Mouse (Mus musculus) central nervous system, embryonic 14 days (tissue): ENCODE results near the gene Haus4. TPM values are rescaled to one million over a fixed set of nuclear protein-coding genes. Genes with fewer than 3 reads are reported as not detected.

Experiments used
- polyA plus RNA-seq: library from polyadenylated mRNA; depleted of rRNA; stranded (reverse); fragments of >200 nt; gene quantifications from 2 replicates; pipeline ENCODE4 v1.2.3, GENCODE M21; 2012; rRNA removed

Haus4 gene
- polyA plus RNA-seq: 19.3 and 21.2 TPM in 2 replicates

DNA sequence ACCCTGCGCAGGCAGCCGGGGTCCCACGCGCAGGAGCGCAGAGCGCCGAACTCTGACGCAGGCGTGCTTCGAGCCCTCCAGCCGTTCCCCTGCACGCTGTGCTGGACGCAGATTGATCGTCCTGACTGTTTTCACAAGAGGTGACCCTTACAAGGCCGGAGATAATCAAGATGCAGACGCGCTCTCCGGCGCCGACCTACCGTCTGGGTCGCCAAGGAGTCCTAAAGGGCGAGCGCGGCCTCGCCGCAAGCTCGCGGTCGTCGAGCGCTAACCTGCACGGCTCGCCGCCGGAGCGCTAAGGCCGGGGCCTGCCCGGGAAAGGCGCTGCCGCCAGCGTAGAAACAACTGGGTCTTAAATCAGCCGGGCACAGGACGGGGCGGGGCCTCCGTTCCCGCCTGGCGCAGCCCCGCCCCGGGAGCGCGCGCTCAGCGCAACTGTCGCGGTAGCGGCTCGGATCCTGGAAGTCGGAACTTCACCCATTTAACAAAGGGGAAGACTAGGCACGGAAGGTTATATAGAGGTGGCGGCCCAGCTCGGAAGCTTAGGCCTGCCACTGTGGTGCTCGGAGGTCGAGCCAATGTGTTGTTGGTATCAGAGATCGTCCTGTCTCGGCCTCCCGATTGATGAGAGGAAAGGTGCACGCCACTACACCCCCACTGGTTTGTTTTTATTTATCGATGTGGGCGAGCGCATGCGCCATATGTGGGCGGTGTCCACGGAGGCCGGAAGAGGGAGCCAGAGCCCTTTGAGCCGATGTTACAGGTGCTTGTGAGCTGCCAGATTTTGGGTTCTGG, at the start of gene Haus4:
TSS of gene Haus4 (minus strand) at position 642 of the 795 bp plus-strand sequence.

GRCm38 (mm10) chr14:54577089-54577982, 22.9 kb upstream of the Haus4 start, which contains the start of gene Ajuba:
TSS of gene Ajuba (minus strand) at chr14:54577558.

Other genes starting within 250 kb of the Haus4 start
- gene Oxa1l, start 193.8 kb downstream of the Haus4 start, polyA plus RNA-seq: 81.8 and 85.0 TPM in 2 replicates
- 5.7 and 7.1 TPM in 2 replicates for gene Slc7a7, start 136.8 kb downstream of the Haus4 start, polyA plus RNA-seq
- 255 and 291 TPM in 2 replicates for gene Mrpl52, start 127.7 kb downstream of the Haus4 start, polyA plus RNA-seq
- 90.9 and 146 TPM in 2 replicates for gene Mmp14, start 123.0 kb downstream of the Haus4 start, polyA plus RNA-seq
- 31.8 and 38.1 TPM in 2 replicates for gene Lrp10, start 90.5 kb downstream of the Haus4 start, polyA plus RNA-seq
- gene Rem2, start 78.5 kb downstream of the Haus4 start, polyA plus RNA-seq: 20.9 and 22.1 TPM in 2 replicates
- 86.0 and 93.6 TPM in 2 replicates for gene Prmt5, start 37.1 kb downstream of the Haus4 start, polyA plus RNA-seq
- gene Ajuba, start 22.9 kb upstream of the Haus4 start, polyA plus RNA-seq: 18.8 and 22.4 TPM in 2 replicates
- gene 4931414P19Rik, start 51.4 kb upstream of the Haus4 start, polyA plus RNA-seq: 12.6 and 15.1 TPM in 2 replicates
- gene Psmb5, start 63.4 kb upstream of the Haus4 start, polyA plus RNA-seq: 256 and 274 TPM in 2 replicates
- gene Psmb11, start 66.8 kb upstream of the Haus4 start, polyA plus RNA-seq: 0.06 and 0.39 TPM in 2 replicates
- gene Gm17606, start 86.3 kb upstream of the Haus4 start, polyA plus RNA-seq: not detected in 2 replicates
- gene Cdh24, start 86.7 kb upstream of the Haus4 start, polyA plus RNA-seq: 58.5 and 72.3 TPM in 2 replicates
- gene 1700123O20Rik, start 131.6 kb upstream of the Haus4 start, polyA plus RNA-seq: 70.3 and 72.1 TPM in 2 replicates
- 356 and 358 TPM in 2 replicates for gene Acin1, start 132.3 kb upstream of the Haus4 start, polyA plus RNA-seq
- gene Gm29776, start 144.2 kb upstream of the Haus4 start, polyA plus RNA-seq: 0.09 and 0.20 TPM in 2 replicates
- gene Cebpe, start 157.6 kb upstream of the Haus4 start, polyA plus RNA-seq: 0.16 and 0.17 TPM in 2 replicates
- 9.6 and 9.9 TPM in 2 replicates for gene Slc7a8, start 227.3 kb upstream of the Haus4 start, polyA plus RNA-seq